Mouse (Mus musculus) Muller cell, postnatal 12 days (primary cell): ENCODE results near the gene Snx18.

ENCODE experiments used
- DNase-seq: peaks from one replicate; pipeline ENCODE4 v3.0.0-alpha.2; 2015; ENCODE audit errors: inconsistent ontology term

The Snx18 gene

GRCm38 (mm10) chr13:113617891-113618823 is at the start of gene Snx18:
Gene Snx18, minus strand, starts transcription at chr13:113618564.
- peak; percentile 96 for DNase-seq

- DNase-seq = no peak
Measured at GRCm38 (mm10) chr13:113663883-113664282, 45.5 kb upstream of the Snx18 start.

GRCm38 (mm10) chr13:113663151-113663779 is 44.9 kb upstream of the Snx18 start, which contains the start of gene Hspb3:
Gene Hspb3, minus strand, starts transcription at chr13:113663676.
- peak; percentile 72 for DNase-seq

- no peak for DNase-seq
Measured at GRCm38 (mm10) chr13:113661826-113662271, 43.5 kb upstream of the Snx18 start.

- no peak for DNase-seq
Measured at GRCm38 (mm10) chr13:113660576-113661310, 42.4 kb upstream of the Snx18 start.

- no peak for DNase-seq
Measured at GRCm38 (mm10) chr13:113657204-113657603, 38.8 kb upstream of the Snx18 start.

- DNase-seq = no peak
Measured at GRCm38 (mm10) chr13:113656639-113657038, 38.3 kb upstream of the Snx18 start.

GRCm38 (mm10) chr13:113655511-113655910 is 37.1 kb upstream of the Snx18 start:
- no peak for DNase-seq

GRCm38 (mm10) chr13:113640944-113641597 is 22.7 kb upstream of the Snx18 start:
- no peak for DNase-seq

- DNase-seq = no peak
Measured at GRCm38 (mm10) chr13:113638914-113639313, 20.6 kb upstream of the Snx18 start.

GRCm38 (mm10) chr13:113635799-113636222 is 17.4 kb upstream of the Snx18 start:
- no peak for DNase-seq

GRCm38 (mm10) chr13:113634732-113635481 is 16.5 kb upstream of the Snx18 start:
- no peak for DNase-seq

- no peak for DNase-seq
Measured at GRCm38 (mm10) chr13:113632506-113632905, 14.1 kb upstream of the Snx18 start.

- DNase-seq = no peak
Measured at GRCm38 (mm10) chr13:113627601-113628000, 9.2 kb upstream of the Snx18 start.

GRCm38 (mm10) chr13:113622865-113623255 is 4.5 kb upstream of the Snx18 start:
- DNase-seq = peak; percentile 31

- DNase-seq = peak; percentile 79
Measured at GRCm38 (mm10) chr13:113622122-113622864, 3.9 kb upstream of the Snx18 start.

GRCm38 (mm10) chr13:113619003-113619402 is 639 bp upstream of the Snx18 start:
- no peak for DNase-seq

- DNase-seq = peak; percentile 63
Measured at GRCm38 (mm10) chr13:113617338-113617890, 950 bp downstream of the Snx18 start.

GRCm38 (mm10) chr13:113616751-113617337 is 1.5 kb downstream of the Snx18 start:
- DNase-seq = peak; percentile 42
